Mouse (Mus musculus): ENCODE results near the gene Zfp931. TPM values are rescaled to one million over a fixed set of nuclear protein-coding genes. Genes with fewer than 3 reads are reported as not detected.
"Not testable (repeated sequence)": the region's sequence is repeated elsewhere in the genome, so short reads cannot be mapped to it uniquely, and the experiment has no call there.

Gene Zfp931
- polyA plus RNA-seq, 1 experiment from 2014 or later = 19.9 TPM

- Histone ChIP-seq H3K4me1 (ENCODE audit: insufficient read depth, low read length) (peaks cover 27% of the 10 kb centered on the region), H3K9ac (replicated peaks; ENCODE audit: low read length) (peak within 1 kb of the TSS; percentile 65), H3K9me3 (ENCODE audit: low read length) (no peaks in the 10 kb centered on the region), H3K27me3 (ENCODE audit: insufficient read depth, low read length) (peaks cover 15% of the 10 kb centered on the region), H3K36me3 (ENCODE audit: insufficient read depth, low read length) (no peaks in the 10 kb centered on the region), H3K4me3 (ENCODE audit: low read length) (peak within 1 kb of the TSS; percentile 49), H3K27ac (ENCODE audit: low read length) (no peak within 1 kb of the TSS), H3K4me2 (replicated peaks; ENCODE audit: low read depth, low read length) (peak within 1 kb of the TSS; percentile 90)
- ATAC-seq (ENCODE audit: low FRiP score, low TSS enrichment) = peak; percentile 72
- WGBS = 1% methylated on average over 44 of the region's 45 CpGs
Observed at GRCm38 (mm10) chr2:178118801-178119560, 40.7 kb upstream of the Zfp931 start, which contains the start of gene Phactr3. Phactr3 (plus strand) TSS chr2:178118975.

- Histone ChIP-seq H3K9ac (replicated peaks; ENCODE audit: low read length) (no peak overlapping the region), H3K4me2 (replicated peaks; ENCODE audit: low read depth, low read length) (no peak overlapping the region), H3K36me3 (ENCODE audit: insufficient read depth, low read length) (no peaks in the 10 kb centered on the region), H3K4me1 (ENCODE audit: insufficient read depth, low read length) (peaks cover 27% of the 10 kb centered on the region), H3K4me3 (ENCODE audit: low read length) (no peak overlapping the region), H3K27me3 (ENCODE audit: insufficient read depth, low read length) (peaks cover 15% of the 10 kb centered on the region), H3K9me3 (ENCODE audit: low read length) (no peaks in the 10 kb centered on the region), H3K27ac (ENCODE audit: low read length) (no peak overlapping the region)
- ATAC-seq (ENCODE audit: low FRiP score, low TSS enrichment) = no peak
- WGBS = 22% methylated on average over 12 of the region's 12 CpGs
Observed at GRCm38 (mm10) chr2:178117946-178118345, 39.7 kb upstream of the Zfp931 start.

- Histone ChIP-seq H3K27ac (ENCODE audit: low read length) (no peak overlapping the region), H3K4me2 (replicated peaks; ENCODE audit: low read depth, low read length) (no peak overlapping the region), H3K9ac (replicated peaks; ENCODE audit: low read length) (no peak overlapping the region), H3K36me3 (ENCODE audit: insufficient read depth, low read length) (no peaks in the 10 kb centered on the region), H3K9me3 (ENCODE audit: low read length) (no peaks in the 10 kb centered on the region), H3K4me1 (ENCODE audit: insufficient read depth, low read length) (no peaks in the 10 kb centered on the region), H3K4me3 (ENCODE audit: low read length) (no peak overlapping the region), H3K27me3 (ENCODE audit: insufficient read depth, low read length) (no peaks in the 10 kb centered on the region)
- ATAC-seq (ENCODE audit: low FRiP score, low TSS enrichment) = peak; percentile 91
- WGBS = 11% methylated on average over 7 of the region's 7 CpGs
Observed at GRCm38 (mm10) chr2:178101957-178102356, 23.7 kb upstream of the Zfp931 start.

GRCm38 (mm10) chr2:178098021-178098420, 19.7 kb upstream of the Zfp931 start:
- no peak for ATAC-seq (ENCODE audit: low FRiP score, low TSS enrichment)
- Histone ChIP-seq H3K36me3 (ENCODE audit: insufficient read depth, low read length) (no peaks in the 10 kb centered on the region), H3K4me2 (replicated peaks; ENCODE audit: low read depth, low read length) (no peak overlapping the region), H3K27ac (ENCODE audit: low read length) (no peak overlapping the region), H3K27me3 (ENCODE audit: insufficient read depth, low read length) (no peaks in the 10 kb centered on the region), H3K9me3 (ENCODE audit: low read length) (no peaks in the 10 kb centered on the region), H3K4me3 (ENCODE audit: low read length) (no peak overlapping the region), H3K4me1 (ENCODE audit: insufficient read depth, low read length) (no peaks in the 10 kb centered on the region), H3K9ac (replicated peaks; ENCODE audit: low read length) (no peak overlapping the region)
- WGBS = 5% methylated on average over 2 of the region's 2 CpGs

GRCm38 (mm10) chr2:178089586-178089985, 11.3 kb upstream of the Zfp931 start:
- Histone ChIP-seq H3K4me3 (ENCODE audit: low read length) (no peak overlapping the region), H3K9me3 (ENCODE audit: low read length) (no peaks in the 10 kb centered on the region), H3K4me2 (replicated peaks; ENCODE audit: low read depth, low read length) (no peak overlapping the region), H3K27me3 (ENCODE audit: insufficient read depth, low read length) (no peaks in the 10 kb centered on the region), H3K27ac (ENCODE audit: low read length) (no peak overlapping the region), H3K9ac (replicated peaks; ENCODE audit: low read length) (no peak overlapping the region), H3K4me1 (ENCODE audit: insufficient read depth, low read length) (no peaks in the 10 kb centered on the region), H3K36me3 (ENCODE audit: insufficient read depth, low read length) (no peaks in the 10 kb centered on the region)
- no peak for ATAC-seq (ENCODE audit: low FRiP score, low TSS enrichment)

GRCm38 (mm10) chr2:178058195-178058594, 20.1 kb downstream of the Zfp931 start:
- no peak overlapping the region for H3K27ac ChIP-seq (ENCODE audit: low read length)
- no peak for ATAC-seq (ENCODE audit: low FRiP score, low TSS enrichment)
- H3K4me2 ChIP-seq (replicated peaks; ENCODE audit: low read depth, low read length) = no peak overlapping the region
- H3K27me3 ChIP-seq (ENCODE audit: insufficient read depth, low read length) = no peaks in the 10 kb centered on the region
- H3K9ac ChIP-seq (replicated peaks; ENCODE audit: low read length) = no peak overlapping the region
- no peak overlapping the region for H3K4me3 ChIP-seq (ENCODE audit: low read length)
- peaks cover 9% of the 10 kb centered on the region; the same call in 1 of the 2 replicates for H3K36me3 ChIP-seq (ENCODE audit: insufficient read depth, low read length)
- peaks cover 4% of the 10 kb centered on the region; the same call in 1 of the 2 replicates for H3K9me3 ChIP-seq (ENCODE audit: low read length)
- H3K4me1 ChIP-seq (ENCODE audit: insufficient read depth, low read length) = no peaks in the 10 kb centered on the region
- WGBS = 13% methylated on average over 1 of the region's 1 CpGs

- not testable (repeated sequence) for ATAC-seq (ENCODE audit: low FRiP score, low TSS enrichment); H3K4me3 ChIP-seq (ENCODE audit: low read length); H3K27ac ChIP-seq (ENCODE audit: low read length); H3K4me1 ChIP-seq (ENCODE audit: insufficient read depth, low read length); H3K4me2 ChIP-seq (replicated peaks; ENCODE audit: low read depth, low read length); H3K9me3 ChIP-seq (ENCODE audit: low read length); H3K36me3 ChIP-seq (ENCODE audit: insufficient read depth, low read length); H3K9ac ChIP-seq (replicated peaks; ENCODE audit: low read length); H3K27me3 ChIP-seq (ENCODE audit: insufficient read depth, low read length)
- WGBS = 88% methylated on average over 2 of the region's 3 CpGs
Observed at GRCm38 (mm10) chr2:178027601-178028000, 50.7 kb downstream of the Zfp931 start.

GRCm38 (mm10) chr2:178023861-178024260, 54.4 kb downstream of the Zfp931 start:
- not testable (repeated sequence) for H3K4me1 ChIP-seq (ENCODE audit: insufficient read depth, low read length); ATAC-seq (ENCODE audit: low FRiP score, low TSS enrichment); H3K27me3 ChIP-seq (ENCODE audit: insufficient read depth, low read length); H3K9me3 ChIP-seq (ENCODE audit: low read length); H3K27ac ChIP-seq (ENCODE audit: low read length); H3K36me3 ChIP-seq (ENCODE audit: insufficient read depth, low read length)
- 4% methylated on average over 2 of the region's 2 CpGs for WGBS
- H3K9ac ChIP-seq (replicated peaks; ENCODE audit: low read length) = peak overlapping the region; percentile 63
- H3K4me2 ChIP-seq (replicated peaks; ENCODE audit: low read depth, low read length) = peak overlapping the region; percentile 53
- peak overlapping the region; percentile 65 for H3K4me3 ChIP-seq (ENCODE audit: low read length)

- peak within 1 kb of the TSS; percentile 29; the same call in 1 of the 2 replicates for H3K27ac ChIP-seq (ENCODE audit: low read length)
- not testable (repeated sequence) for H3K9me3 ChIP-seq (ENCODE audit: low read length); H3K4me1 ChIP-seq (ENCODE audit: insufficient read depth, low read length); ATAC-seq (ENCODE audit: low FRiP score, low TSS enrichment); H3K27me3 ChIP-seq (ENCODE audit: insufficient read depth, low read length); H3K36me3 ChIP-seq (ENCODE audit: insufficient read depth, low read length)
- 2% methylated on average over 12 of the region's 15 CpGs for WGBS
- peak within 1 kb of the TSS; percentile 53 for H3K4me2 ChIP-seq (replicated peaks; ENCODE audit: low read depth, low read length)
- H3K9ac ChIP-seq (replicated peaks; ENCODE audit: low read length) = peak within 1 kb of the TSS; percentile 63
- peak within 1 kb of the TSS; percentile 65 for H3K4me3 ChIP-seq (ENCODE audit: low read length)
Observed at GRCm38 (mm10) chr2:178023011-178023611, 55.2 kb downstream of the Zfp931 start, which contains the start of gene Zfp971. Zfp971 (plus strand) TSS chr2:178023284.

- not testable (repeated sequence) for H3K9me3 ChIP-seq (ENCODE audit: low read length); H3K36me3 ChIP-seq (ENCODE audit: insufficient read depth, low read length); H3K27ac ChIP-seq (ENCODE audit: low read length); H3K4me2 ChIP-seq (replicated peaks; ENCODE audit: low read depth, low read length); H3K4me1 ChIP-seq (ENCODE audit: insufficient read depth, low read length); ATAC-seq (ENCODE audit: low FRiP score, low TSS enrichment); H3K27me3 ChIP-seq (ENCODE audit: insufficient read depth, low read length); H3K4me3 ChIP-seq (ENCODE audit: low read length); H3K9ac ChIP-seq (replicated peaks; ENCODE audit: low read length)
- WGBS = 78% methylated on average over 8 of the region's 8 CpGs
Observed at GRCm38 (mm10) chr2:178020773-178021172, 57.5 kb downstream of the Zfp931 start.

Measured in kidney, embryonic 16.5 days (tissue).